Mouse (Mus musculus): ENCODE data around the gene Nectin3.

GRCm38 (mm10) chr16:46487436-46488097, 10.8 kb downstream of the Nectin3 start:
- TF ChIP-seq CTCF (IDR thresholded peaks at IDR 0.05; ENCODE audit: extremely low read depth, insufficient read depth, insufficient read length, insufficient replicate concordance) (no peak), POLR2A (IDR thresholded peaks at IDR 0.05; ENCODE audit: low read depth, low read length) (no peak)

All from spleen, adult 2 months (tissue).